Mouse (Mus musculus) myocyte (in vitro differentiated cells): Measurements from ENCODE around the gene Astn1.

Experiments
- CEBPB ChIP-seq: IDR thresholded peaks from 2 replicates; pipeline ENCODE4 v1.6.1; 2011; ENCODE audit warnings: mild to moderate bottlenecking, moderate library complexity; ENCODE audit not compliant: poor library complexity, insufficient read depth, severe bottlenecking
- E2F4 ChIP-seq: IDR thresholded peaks from one replicate; pipeline ENCODE4 v1.6.1; 2011; ENCODE audit warnings: mild to moderate bottlenecking, control low read depth, moderate library complexity; ENCODE audit not compliant: insufficient read depth
- MAX ChIP-seq: IDR thresholded peaks from one replicate; pipeline ENCODE4 v1.6.1; 2011; ENCODE audit warnings: low read depth, mild to moderate bottlenecking, control low read depth
- MYOD1 ChIP-seq, 3 experiments: IDR thresholded peaks; one replicate each; pipeline ENCODE4 v1.6.1; 2011; ENCODE audit warnings: control low read depth in 2 of 3, low read depth in 2 of 3, mild to moderate bottlenecking in 2 of 3, moderate library complexity in 1 of 3; ENCODE audit not compliant: insufficient read length in 2 of 3, control insufficient read depth in 1 of 3
- MYOG ChIP-seq, 3 experiments: IDR thresholded peaks; one replicate each; pipeline ENCODE4 v1.6.1; 2011; ENCODE audit warnings: control low read depth in 2 of 3, low read depth in 2 of 3, mild to moderate bottlenecking in 2 of 3; ENCODE audit not compliant: insufficient read length in 2 of 3, control insufficient read depth in 1 of 3, insufficient read depth in 1 of 3
- POLR2A ChIP-seq: IDR thresholded peaks from one replicate; pipeline ENCODE4 v1.6.1; 2011; ENCODE audit warnings: low read depth, mild to moderate bottlenecking, control low read depth, moderate library complexity; ENCODE audit not compliant: insufficient read length
- REST ChIP-seq: IDR thresholded peaks from one replicate; pipeline ENCODE4 v1.6.1; 2011; ENCODE audit warnings: mild to moderate bottlenecking, control low read depth, moderate library complexity; ENCODE audit not compliant: insufficient read depth, insufficient read length
- SRF ChIP-seq: IDR thresholded peaks from one replicate; pipeline ENCODE4 v1.6.1; 2011; ENCODE audit warnings: low read depth; ENCODE audit not compliant: control insufficient read depth, insufficient read length
- TCF12 ChIP-seq: IDR thresholded peaks from one replicate; pipeline ENCODE4 v1.6.1; 2011; ENCODE audit warnings: mild to moderate bottlenecking, control low read depth; ENCODE audit not compliant: poor library complexity, insufficient read depth, severe bottlenecking
- USF1 ChIP-seq: IDR thresholded peaks from one replicate; pipeline ENCODE4 v1.6.1; 2011; ENCODE audit warnings: low read depth, mild to moderate bottlenecking, control low read depth, moderate library complexity

DNA sequence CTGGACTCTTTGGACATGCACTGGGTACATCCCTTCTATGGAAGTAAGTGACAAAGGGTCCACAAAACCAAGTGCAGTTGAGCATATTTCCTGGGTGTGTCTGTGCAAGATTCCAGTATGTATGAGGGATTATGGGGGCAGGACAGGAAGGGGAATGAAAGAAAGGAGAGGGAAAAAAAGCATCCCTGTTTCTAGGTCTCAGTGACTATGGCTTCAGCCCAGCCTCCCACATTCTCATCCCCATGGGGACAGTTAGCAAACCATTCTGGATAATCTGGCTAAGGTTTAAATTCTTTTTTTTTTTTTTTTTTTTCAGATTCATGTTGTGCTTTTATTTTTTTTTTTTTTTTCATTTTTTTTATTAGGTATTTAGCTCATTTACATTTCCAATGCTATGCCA, 280.2 kb downstream of the Astn1 start:
- TF ChIP-seq E2F4 (no peak), CEBPB (no peak), MYOG (IDR thresholded peaks at IDR 0.05; ENCODE audit: control insufficient read depth in 1 of 3, insufficient read depth in 1 of 3, insufficient read length in 2 of 3, low read depth in 2 of 3) (no peak), POLR2A (no peak), TCF12 (no peak), USF1 (no peak), MAX (no peak), REST (no peak), MYOD1 (IDR thresholded peaks at IDR 0.05; ENCODE audit: control insufficient read depth in 1 of 3, insufficient read length in 2 of 3, low read depth in 2 of 3) (no peak), SRF (no peak)
